Mouse (Mus musculus) adrenal gland, adult 8-10 months (tissue): ENCODE measurements around the gene Nlrp9a. TPM values are rescaled to one million over a fixed set of nuclear protein-coding genes. Genes with fewer than 3 reads are reported as not detected.
"Not testable (repeated sequence)": the region's sequence is repeated elsewhere in the genome, so short reads cannot be mapped to it uniquely, and the experiment has no call there.

Experiments used
- DNase-seq: peaks from one replicate; pipeline ENCODE4 v3.0.0; 2022
- microRNA-seq, 2 experiments: library from miRNA; unstranded; fragments of <30 nt; microRNA quantifications; one replicate each; pipeline ENCODE4 v1.2.0; 2022
- total RNA-seq, 4 experiments: library from RNA; stranded (reverse); gene quantifications; 2 replicates each; pipeline ENCODE4 v1.2.4; 2022

The Nlrp9a gene
- not detected for total RNA-seq

- DNase-seq = not testable (repeated sequence)
These were observed at the start of gene Nlrp9a for GRCm38 (mm10) chr7:26534723-26535122. Gene Nlrp9a, plus strand, starts transcription at chr7:26535023.

DNA sequence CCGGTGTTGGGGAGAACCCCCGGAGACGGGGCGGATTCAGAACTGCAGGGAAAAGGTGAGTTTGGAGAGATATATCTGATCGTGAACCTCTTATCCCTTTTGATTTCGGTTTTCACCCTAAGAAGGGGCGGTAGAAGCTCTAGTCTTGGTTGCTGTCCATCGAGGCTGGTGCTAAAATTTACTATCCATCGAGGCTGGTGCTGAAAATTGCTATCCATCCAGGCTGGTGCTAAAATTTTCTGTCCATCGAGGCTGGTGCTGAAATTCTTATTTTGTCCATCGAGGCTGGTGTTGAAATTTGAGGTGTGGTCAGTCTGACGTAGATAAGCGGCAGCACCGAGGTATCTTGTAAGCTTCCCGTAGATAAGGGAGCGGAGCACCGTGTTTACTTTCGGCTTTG, 45.3 kb upstream of the Nlrp9a start:
- not testable (repeated sequence) for DNase-seq

DNA sequence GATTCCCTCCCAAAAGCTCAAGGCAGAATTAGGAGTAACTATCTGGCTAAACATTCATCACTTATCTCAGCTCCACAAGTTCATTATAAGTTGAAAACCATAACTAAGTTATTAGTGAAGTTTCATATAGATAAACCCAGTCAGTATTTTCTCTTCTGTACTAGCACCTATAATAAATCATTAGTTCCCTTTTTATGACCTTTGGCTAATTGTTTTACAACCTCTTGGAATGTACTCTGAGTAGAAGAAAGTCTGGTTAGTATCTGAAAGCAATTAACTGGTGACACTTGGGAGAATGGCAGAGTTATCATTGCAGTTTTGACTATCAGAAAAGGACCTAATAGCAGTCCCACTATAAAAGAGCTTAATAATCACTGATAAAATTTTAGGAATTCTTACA, 54.3 kb downstream of the Nlrp9a start:
- DNase-seq = no peak

- no peak for DNase-seq
These were observed 55.0 kb downstream of the Nlrp9a start for GRCm38 (mm10) chr7:26589774-26590173.

DNA sequence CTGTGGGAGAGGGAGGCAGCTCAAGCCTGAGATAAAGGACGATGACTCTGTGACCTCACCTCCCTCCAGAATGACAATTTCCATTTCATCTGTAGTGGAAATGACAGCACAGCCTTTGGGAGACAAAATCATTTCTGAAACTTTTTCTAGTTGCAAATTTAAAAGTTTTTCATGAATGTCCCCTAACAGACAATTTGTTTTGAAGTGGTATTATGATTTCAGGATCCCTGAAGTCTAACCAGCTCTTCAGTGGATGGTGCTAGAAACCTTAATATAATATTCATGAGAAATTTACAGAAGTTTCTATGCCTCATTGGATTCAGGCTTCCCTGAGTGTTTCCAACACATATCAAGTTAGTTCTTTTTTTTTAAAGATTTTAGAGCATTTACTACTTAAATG, 83.5 kb downstream of the Nlrp9a start, which contains the start of gene Vmn1r185:
Vmn1r185 (minus strand) TSS at position 101 of the 400 bp plus-strand sequence.
- not testable (repeated sequence) for DNase-seq

Small RNA genes lying within 50 kb of the gene (microRNA-seq; reads per million reads assigned to microRNA genes)
- gene Gm25947 = 0 reads per million in 2 experiments

Other genes with a start within 250 kb of the Nlrp9a start
- under 1 TPM in 3 of 4 experiments, not detected in 1; 0.18 to 0.96 (median 0.24) TPM for gene Cyp2a4, start 227.9 kb upstream of the Nlrp9a start, total RNA-seq
- gene Nlrp9c, start 131.3 kb upstream of the Nlrp9a start, total RNA-seq = not detected
- not detected for gene Nlrp4a, start 99.9 kb upstream of the Nlrp9a start, total RNA-seq
- not detected for gene Vmn1r185, start 83.4 kb downstream of the Nlrp9a start, total RNA-seq
- gene Cyp2b23, start 151.4 kb downstream of the Nlrp9a start, total RNA-seq = not detected
- not detected for gene Cyp2b19, start 222.1 kb downstream of the Nlrp9a start, total RNA-seq